Mouse (Mus musculus): ENCODE measurements around the gene Glrx5. TPM values are rescaled to one million over a fixed set of nuclear protein-coding genes. Genes with fewer than 3 reads are reported as not detected.

Gene Glrx5
- polyA plus RNA-seq, 1 experiment = 92.2 TPM

DNA sequence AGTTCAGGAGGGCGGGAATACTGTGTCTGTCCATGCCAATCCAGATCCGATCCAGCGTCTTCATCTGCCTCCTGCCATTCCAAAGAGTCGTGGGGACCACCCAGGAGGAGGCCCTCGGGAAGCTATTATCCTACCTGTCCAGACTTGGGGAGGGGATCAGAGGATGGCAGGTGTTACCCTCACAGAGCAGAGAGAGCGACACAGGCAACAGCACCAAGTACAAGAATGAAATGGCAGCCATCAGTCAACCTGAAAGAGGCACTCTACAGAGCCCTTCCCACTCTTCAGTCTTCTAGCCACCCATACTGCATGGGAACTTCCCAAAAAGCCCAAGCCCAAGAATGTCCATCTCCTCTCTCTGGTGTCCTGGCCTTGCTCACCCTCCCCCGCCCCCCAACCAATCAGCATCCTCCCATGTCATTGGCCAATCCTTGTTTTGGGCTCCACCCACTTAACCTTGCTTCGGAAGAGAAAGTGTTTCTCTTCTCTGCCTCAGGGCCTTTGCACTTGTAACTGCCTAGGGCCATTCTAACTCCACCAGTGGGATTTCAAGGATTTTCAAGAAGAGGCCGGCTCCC, 22.2 kb upstream of the Glrx5 start:
- TF ChIP-seq MYOG (IDR thresholded peaks at IDR 0.05; ENCODE audit: control insufficient read depth, extremely low read depth, insufficient read length) = no peak
- TF ChIP-seq CEBPB (IDR thresholded peaks at IDR 0.05; ENCODE audit: low read depth) = no peak
- TF ChIP-seq CTCF (IDR thresholded peaks at IDR 0.05; ENCODE audit: control insufficient read depth, insufficient read depth, insufficient read length) = no peak
- TF ChIP-seq MAX (IDR thresholded peaks at IDR 0.05) = no peak
- TF ChIP-seq USF1 (IDR thresholded peaks at IDR 0.05; ENCODE audit: low read depth) = no peak
- no peak for TF ChIP-seq FOSL1 (IDR thresholded peaks at IDR 0.05; ENCODE audit: insufficient read depth, low read length, poor library complexity, severe bottlenecking)
- no peak for TF ChIP-seq MYOD1 (IDR thresholded peaks at IDR 0.05; ENCODE audit: control insufficient read depth, insufficient read length, low read depth)
- Histone ChIP-seq H3K27me3 (ENCODE audit: control insufficient read depth, insufficient read depth, insufficient read length) (no peaks in the 10 kb centered on the region), H3K4me3 (ENCODE audit: insufficient read depth, poor library complexity, severe bottlenecking) (peak overlapping the region; percentile 54), H3K36me3 (ENCODE audit: control insufficient read depth, insufficient read depth) (peaks cover 10% of the 10 kb centered on the region), H3K79me3 (ENCODE audit: low read depth) (peaks cover 34% of the 10 kb centered on the region), H3ac (ENCODE audit: control insufficient read depth, insufficient read length, low read depth) (peak overlapping the region; percentile 25), H3K79me2 (ENCODE audit: control insufficient read depth, insufficient read depth) (peaks cover 44% of the 10 kb centered on the region)

GRCm38 (mm10) chr12:105011589-105011988, 20.9 kb upstream of the Glrx5 start:
- Histone ChIP-seq H3K79me3 (ENCODE audit: low read depth) (peaks cover 22% of the 10 kb centered on the region), H3K79me2 (ENCODE audit: control insufficient read depth, insufficient read depth) (peaks cover 32% of the 10 kb centered on the region), H3K4me3 (ENCODE audit: insufficient read depth, poor library complexity, severe bottlenecking) (no peak overlapping the region), H3ac (ENCODE audit: control insufficient read depth, insufficient read length, low read depth) (no peak overlapping the region), H3K27me3 (ENCODE audit: control insufficient read depth, insufficient read depth, insufficient read length) (no peaks in the 10 kb centered on the region), H3K36me3 (ENCODE audit: control insufficient read depth, insufficient read depth) (peaks cover 7% of the 10 kb centered on the region)
- TF ChIP-seq USF1 (IDR thresholded peaks at IDR 0.05; ENCODE audit: low read depth) = no peak
- no peak for TF ChIP-seq CTCF (IDR thresholded peaks at IDR 0.05; ENCODE audit: control insufficient read depth, insufficient read depth, insufficient read length)
- no peak for TF ChIP-seq FOSL1 (IDR thresholded peaks at IDR 0.05; ENCODE audit: insufficient read depth, low read length, poor library complexity, severe bottlenecking)

GRCm38 (mm10) chr12:105012314-105012713, 20.2 kb upstream of the Glrx5 start:
- Histone ChIP-seq H3K79me3 (ENCODE audit: low read depth) (peaks cover 15% of the 10 kb centered on the region), H3ac (ENCODE audit: control insufficient read depth, insufficient read length, low read depth) (no peak overlapping the region), H3K27me3 (ENCODE audit: control insufficient read depth, insufficient read depth, insufficient read length) (no peaks in the 10 kb centered on the region), H3K79me2 (ENCODE audit: control insufficient read depth, insufficient read depth) (peaks cover 24% of the 10 kb centered on the region), H3K4me3 (ENCODE audit: insufficient read depth, poor library complexity, severe bottlenecking) (no peak overlapping the region), H3K36me3 (ENCODE audit: control insufficient read depth, insufficient read depth) (peaks cover 4% of the 10 kb centered on the region)
- no peak for TF ChIP-seq MYOG (IDR thresholded peaks at IDR 0.05; ENCODE audit: control insufficient read depth, extremely low read depth, insufficient read length)

- H3ac ChIP-seq (ENCODE audit: control insufficient read depth, insufficient read length, low read depth) = peak overlapping the region; percentile 9
- TF ChIP-seq FOSL1 (IDR thresholded peaks at IDR 0.05; ENCODE audit: insufficient read depth, low read length, poor library complexity, severe bottlenecking) (peak; percentile 81), MYOD1 (IDR thresholded peaks at IDR 0.05; ENCODE audit: control insufficient read depth, insufficient read length, low read depth) (no peak)
- no peaks in the 10 kb centered on the region for H3K36me3 ChIP-seq (ENCODE audit: control insufficient read depth, insufficient read depth)
- no peak overlapping the region for H3K4me3 ChIP-seq (ENCODE audit: insufficient read depth, poor library complexity, severe bottlenecking)
- peaks cover 17% of the 10 kb centered on the region for H3K79me2 ChIP-seq (ENCODE audit: control insufficient read depth, insufficient read depth)
- no peaks in the 10 kb centered on the region for H3K27me3 ChIP-seq (ENCODE audit: control insufficient read depth, insufficient read depth, insufficient read length)
- H3K79me3 ChIP-seq (ENCODE audit: low read depth) = peaks cover 8% of the 10 kb centered on the region
These were observed 19.4 kb upstream of the Glrx5 start for GRCm38 (mm10) chr12:105013065-105013464.

DNA sequence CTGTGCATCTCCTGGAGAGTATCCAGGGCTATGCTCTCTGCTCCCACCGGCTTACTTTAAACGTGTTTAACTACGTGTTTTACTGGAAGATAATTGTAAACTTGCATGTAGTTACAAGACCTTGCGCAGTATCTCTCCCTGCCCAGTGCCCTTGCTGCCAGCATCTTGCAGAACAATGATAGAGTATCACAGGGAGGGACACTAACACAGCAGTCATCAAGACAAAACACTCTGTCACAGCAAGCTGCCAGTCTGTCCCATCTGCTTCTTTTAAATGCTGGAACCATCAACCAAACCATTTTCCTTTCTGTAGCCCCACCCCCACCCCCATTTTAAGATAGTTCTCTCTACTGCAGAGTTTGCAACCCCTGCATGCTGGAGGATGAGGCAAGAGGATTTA, 16.3 kb upstream of the Glrx5 start:
- Histone ChIP-seq H3ac (ENCODE audit: control insufficient read depth, insufficient read length, low read depth) (no peak overlapping the region), H3K27me3 (ENCODE audit: control insufficient read depth, insufficient read depth, insufficient read length) (no peaks in the 10 kb centered on the region), H3K79me2 (ENCODE audit: control insufficient read depth, insufficient read depth) (no peaks in the 10 kb centered on the region), H3K79me3 (ENCODE audit: low read depth) (no peaks in the 10 kb centered on the region), H3K4me3 (ENCODE audit: insufficient read depth, poor library complexity, severe bottlenecking) (no peak overlapping the region), H3K36me3 (ENCODE audit: control insufficient read depth, insufficient read depth) (no peaks in the 10 kb centered on the region)
- TF ChIP-seq CTCF (IDR thresholded peaks at IDR 0.05; ENCODE audit: control insufficient read depth, insufficient read depth, insufficient read length) (no peak), MAX (IDR thresholded peaks at IDR 0.05) (no peak), USF1 (IDR thresholded peaks at IDR 0.05; ENCODE audit: low read depth) (no peak)

- no peaks in the 10 kb centered on the region for H3K36me3 ChIP-seq (ENCODE audit: control insufficient read depth, insufficient read depth)
- H3ac ChIP-seq (ENCODE audit: control insufficient read depth, insufficient read length, low read depth) = no peak overlapping the region
- TF ChIP-seq USF1 (IDR thresholded peaks at IDR 0.05; ENCODE audit: low read depth) (no peak), FOSL1 (IDR thresholded peaks at IDR 0.05; ENCODE audit: insufficient read depth, low read length, poor library complexity, severe bottlenecking) (no peak), CEBPB (IDR thresholded peaks at IDR 0.05; ENCODE audit: low read depth) (no peak), MAX (IDR thresholded peaks at IDR 0.05) (no peak), CTCF (IDR thresholded peaks at IDR 0.05; ENCODE audit: control insufficient read depth, insufficient read depth, insufficient read length) (no peak), MYOG (IDR thresholded peaks at IDR 0.05; ENCODE audit: control insufficient read depth, extremely low read depth, insufficient read length) (no peak), MYOD1 (IDR thresholded peaks at IDR 0.05; ENCODE audit: control insufficient read depth, insufficient read length, low read depth) (no peak)
- no peak overlapping the region for H3K4me3 ChIP-seq (ENCODE audit: insufficient read depth, poor library complexity, severe bottlenecking)
- no peaks in the 10 kb centered on the region for H3K79me2 ChIP-seq (ENCODE audit: control insufficient read depth, insufficient read depth)
- H3K27me3 ChIP-seq (ENCODE audit: control insufficient read depth, insufficient read depth, insufficient read length) = no peaks in the 10 kb centered on the region
- no peaks in the 10 kb centered on the region for H3K79me3 ChIP-seq (ENCODE audit: low read depth)
These were observed 15.8 kb upstream of the Glrx5 start for GRCm38 (mm10) chr12:105016639-105017038.
